Mouse (Mus musculus): ENCODE results near the gene Dennd4b.
"Not testable (repeated sequence)": the region's sequence is repeated elsewhere in the genome, so short reads cannot be mapped to it uniquely, and the experiment has no call there.

Dennd4b gene

DNA sequence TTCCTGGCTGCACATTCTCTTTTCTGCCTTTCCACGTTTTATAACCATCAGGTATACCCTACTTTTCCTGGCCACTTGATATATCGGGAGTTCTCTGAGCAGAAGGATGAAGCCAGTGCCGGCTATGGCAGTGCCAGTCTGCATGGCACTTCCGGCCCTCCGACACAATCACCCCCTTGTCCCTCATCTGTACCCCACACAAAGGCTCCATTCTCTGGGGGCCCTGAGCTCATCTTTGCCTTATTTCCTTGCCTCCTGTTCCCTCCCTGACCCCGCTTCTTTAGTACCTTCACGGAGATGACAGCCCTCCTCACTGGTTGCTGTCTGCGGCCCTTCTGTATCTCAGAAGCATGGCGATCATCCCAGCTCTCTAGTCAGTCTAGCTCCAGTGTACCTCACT lies 15.7 kb downstream of the Dennd4b start:
- no peak for DNase-seq

DNA sequence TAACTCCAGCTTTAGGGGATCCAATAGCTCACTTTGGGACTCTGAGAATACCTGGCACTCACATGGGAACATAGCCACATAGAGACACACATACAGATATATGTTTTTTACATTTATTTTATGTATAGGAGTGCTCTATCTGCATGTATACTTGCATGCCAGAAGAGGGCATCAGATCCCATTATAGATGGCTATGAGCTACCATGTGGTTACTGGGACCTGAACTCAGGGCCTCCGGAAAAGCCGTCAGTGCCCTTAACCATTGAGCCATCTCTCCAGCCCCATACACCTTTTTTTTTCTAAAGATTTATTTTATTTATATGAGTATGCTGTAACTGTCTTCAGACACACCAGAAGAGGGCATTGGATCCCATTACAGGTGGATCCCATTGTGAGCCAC lies 19.2 kb downstream of the Dennd4b start:
- no peak for DNase-seq

DNA sequence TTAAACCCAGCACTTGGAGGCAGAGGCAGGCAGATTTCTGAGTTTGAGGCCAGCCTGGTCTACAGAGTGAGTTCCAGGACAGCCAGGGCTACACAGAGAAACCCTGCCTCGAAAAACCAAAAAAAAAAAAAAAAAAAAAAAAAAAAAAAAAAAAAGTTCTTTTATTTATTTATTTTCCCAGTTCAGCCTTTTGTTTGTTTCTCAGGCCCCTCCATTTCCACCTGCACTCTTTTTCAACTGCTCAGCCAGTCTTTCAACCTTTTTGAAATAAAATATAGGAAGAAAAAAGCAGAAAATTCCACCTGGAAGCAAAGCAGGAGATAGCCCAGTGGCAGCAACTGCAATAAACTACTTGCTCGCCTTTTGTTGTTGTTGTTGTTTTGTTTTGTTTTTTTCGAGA lies 24.4 kb downstream of the Dennd4b start:
- not testable (repeated sequence) for DNase-seq

DNA sequence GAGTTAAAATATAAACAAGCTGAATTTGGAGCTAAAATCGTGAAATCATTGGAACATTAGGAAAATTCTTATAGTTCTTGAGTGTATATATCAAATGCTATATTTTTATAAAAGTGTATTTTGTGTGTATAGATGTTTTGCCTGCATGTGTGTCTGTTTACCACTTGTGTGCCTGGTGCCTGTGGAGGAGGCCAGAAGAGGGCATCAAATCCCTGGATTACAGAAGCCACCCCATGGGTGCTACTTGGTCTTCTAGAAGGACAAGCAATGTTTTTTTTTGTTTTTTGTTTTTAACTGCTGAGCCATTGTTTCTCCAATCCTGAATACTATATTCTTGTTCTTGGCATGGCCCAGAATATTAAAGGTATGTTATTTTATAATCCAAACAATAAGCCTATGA lies 25.6 kb downstream of the Dennd4b start:
- DNase-seq = no peak

DNA sequence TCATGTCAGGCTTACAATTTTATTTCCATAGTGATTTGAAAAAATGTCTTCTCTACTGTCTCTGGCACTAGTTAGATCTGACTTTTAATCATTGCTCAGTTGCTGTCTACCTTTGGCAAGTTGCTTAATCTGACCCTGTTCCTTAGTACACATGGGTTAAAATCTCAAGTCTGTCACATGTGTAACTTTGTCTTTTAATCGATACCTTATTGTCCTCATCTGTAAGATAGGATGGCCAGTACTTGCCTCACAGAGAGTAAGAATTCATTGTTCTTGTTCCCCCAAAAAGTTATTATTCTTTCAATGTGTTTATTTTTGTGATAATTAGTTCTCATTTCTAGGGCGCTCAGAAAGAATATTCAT lies 27.0 kb downstream of the Dennd4b start:
- no peak for DNase-seq

DNA sequence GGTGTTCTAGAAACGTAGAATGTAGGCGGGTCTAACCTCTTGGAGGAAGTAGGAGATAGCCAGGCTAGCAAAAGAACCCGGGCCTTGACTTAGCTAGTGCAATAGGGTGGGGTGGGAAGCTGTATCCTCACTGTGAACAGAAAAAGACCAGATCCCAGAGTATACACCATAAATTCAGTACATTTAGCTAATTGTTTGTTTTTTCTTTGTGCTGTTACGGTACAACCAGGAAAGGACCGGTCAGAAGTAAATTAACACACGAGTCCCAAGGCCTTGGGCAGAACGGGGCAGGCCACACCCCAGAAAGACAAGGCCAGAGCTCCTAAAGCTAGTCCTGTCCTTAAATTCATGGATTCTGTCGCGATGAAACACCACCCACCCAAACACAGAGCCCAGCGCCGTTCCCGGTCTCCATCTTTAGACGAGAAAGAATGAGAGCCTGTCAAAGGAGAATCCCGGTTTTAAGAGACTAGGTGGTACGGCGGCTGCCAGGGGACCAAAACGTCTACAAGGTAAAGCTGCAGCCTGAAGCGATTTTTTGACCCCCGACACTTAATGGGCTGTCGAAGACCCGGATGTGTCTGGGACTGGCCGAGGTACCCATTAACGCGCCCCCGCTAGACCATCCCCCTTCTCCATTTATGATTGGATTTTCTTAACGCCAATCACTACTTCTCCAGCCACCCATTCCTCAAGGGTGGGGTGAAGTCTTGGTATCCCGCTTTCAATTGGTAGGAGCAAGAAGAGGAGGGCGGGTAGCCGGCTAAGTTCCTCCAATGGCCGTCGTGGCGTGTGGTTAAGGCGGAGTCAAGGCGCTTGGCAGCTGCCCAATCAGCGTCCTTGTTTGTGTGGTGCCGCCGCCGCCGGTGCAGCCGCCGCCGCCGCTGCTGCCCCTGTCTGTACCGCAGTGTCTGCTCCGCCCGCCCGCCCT lies 27.6 kb downstream of the Dennd4b start, which contains the start of gene Gatad2b:
Gatad2b (plus strand) TSS at position 834 of the 931 bp plus-strand sequence.
- peak; percentile 99 for DNase-seq

DNA sequence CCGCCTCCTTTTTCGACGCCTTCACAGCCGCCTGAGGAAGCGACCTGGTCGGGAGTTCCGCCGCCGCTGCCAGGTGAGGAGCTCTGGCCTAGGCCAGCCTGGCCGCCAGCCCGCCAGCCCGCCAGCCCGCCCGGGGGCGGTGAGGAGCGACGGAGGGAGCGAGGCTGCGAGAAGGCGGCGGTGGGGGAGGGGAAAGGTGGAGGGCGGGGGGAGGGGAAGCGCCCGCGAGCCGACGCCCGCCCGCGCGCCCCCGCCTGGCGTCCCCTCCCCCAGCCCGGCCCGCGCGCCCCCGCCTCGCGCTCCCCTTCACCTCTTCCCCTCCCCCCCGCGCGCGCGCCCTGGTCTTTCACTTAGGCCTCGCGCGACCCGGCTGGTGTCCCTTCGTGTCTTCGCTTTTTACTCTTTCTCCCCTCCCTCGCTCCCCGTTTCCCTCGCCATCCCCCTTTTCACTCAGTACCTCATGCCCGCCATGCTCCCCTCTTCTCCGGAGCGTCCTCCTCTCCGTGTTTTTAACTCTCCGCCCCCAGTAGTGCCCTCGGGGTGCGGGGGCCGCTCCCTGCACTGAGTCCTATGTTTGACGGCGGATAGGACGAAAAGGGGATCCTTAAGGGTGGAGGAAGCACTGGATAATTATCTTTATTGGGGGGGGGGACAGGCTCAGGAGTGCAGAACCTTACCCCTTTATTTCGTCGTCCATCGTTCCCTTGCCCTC lies 28.5 kb downstream of the Dennd4b start:
- DNase-seq = peak; percentile 76

DNA sequence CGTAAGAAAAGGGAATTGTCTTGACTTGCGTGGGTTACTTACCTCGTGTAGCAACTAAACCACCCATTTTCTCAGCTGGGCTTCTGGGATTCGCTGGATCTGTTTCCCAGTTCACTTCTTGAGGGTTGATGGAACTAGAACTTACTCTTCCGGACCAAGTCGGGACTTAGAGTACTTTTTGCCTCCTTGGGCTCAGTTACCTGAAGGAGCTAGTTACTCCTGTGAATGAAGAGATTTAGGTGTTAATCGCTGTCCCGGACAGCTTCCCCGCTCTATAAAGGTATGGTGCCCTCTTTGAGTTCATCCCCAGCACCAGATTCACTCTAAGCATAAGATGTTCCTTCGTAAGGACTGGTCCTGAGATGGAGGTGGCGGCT lies 29.1 kb downstream of the Dennd4b start:
- no peak for DNase-seq

DNA sequence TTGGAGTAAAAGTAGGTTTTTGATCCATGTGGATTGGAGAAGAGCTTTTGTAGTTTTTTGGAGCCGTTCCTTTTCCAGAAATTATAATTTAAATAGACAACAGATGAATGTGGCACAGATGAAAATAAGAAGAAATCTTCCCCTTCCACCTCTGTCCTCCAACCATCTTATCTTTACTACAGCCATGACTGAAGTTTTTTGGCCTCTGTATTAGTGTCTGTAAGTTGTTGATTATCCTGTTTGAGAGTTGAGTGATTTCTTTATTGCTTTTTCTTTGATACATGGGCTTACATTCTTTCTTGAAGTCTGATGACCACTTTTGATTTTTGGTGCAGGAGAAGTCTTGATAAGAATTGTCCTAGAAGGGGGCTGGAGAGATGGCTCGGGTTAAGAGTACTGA lies 29.7 kb downstream of the Dennd4b start:
- no peak for DNase-seq

DNA sequence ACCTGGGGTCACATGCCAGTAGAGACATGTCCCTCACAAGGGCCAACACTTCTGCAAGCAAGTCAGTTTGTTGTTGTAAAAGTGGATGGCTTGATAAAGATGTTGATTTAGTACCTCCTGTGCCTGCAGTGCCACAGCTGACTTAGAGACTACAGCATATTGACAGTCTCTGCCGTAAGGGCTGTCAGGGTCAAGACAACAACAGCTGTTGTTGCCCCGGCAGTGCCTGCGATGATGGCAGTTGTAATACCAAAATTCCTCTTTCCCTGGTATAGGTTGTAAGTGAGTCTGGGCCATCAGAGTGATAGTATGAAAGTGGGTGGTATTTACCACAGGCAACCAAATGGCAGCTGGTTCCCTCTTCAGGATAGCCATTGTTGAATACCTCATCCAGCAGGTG lies 40.8 kb downstream of the Dennd4b start:
- no peak for DNase-seq

DNA sequence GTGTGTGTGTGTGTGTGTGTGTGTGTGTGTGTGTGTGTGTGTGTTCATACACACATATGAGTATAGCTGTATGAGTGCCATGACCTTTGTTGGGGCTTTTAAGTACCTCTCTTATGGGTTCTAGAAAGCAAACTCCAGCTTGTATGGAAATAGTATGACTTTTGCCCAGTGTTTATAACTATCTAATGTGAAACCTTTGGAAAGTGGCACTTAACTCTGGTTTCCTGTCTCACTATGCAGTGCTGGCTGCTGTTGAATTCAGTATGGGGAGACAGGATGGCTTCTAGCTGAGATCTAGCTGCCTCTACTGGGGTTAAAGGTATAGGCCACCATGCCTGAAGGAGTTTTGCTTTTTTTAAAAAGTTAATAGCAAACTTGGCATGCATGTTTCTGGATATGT lies 44.6 kb downstream of the Dennd4b start:
- DNase-seq = no peak

DNA sequence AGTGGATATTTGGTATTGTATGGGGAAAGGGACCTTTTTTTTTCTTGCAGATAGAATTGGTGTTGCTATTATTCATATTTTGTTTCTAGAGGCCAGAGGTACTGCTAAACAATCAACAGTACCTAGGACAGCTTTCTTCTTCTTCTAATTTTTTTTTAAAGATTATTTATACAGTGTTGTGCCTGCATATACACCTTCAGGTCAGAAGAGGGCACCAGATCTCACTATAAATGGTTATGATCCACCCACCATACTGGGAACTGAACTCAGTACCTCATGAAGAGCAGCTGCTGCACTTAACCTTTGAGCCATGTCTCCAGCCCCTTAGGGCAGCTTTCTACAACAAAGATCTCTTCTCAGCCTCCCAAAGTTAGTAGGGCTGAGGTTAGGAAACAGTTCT lies 48.4 kb downstream of the Dennd4b start:
- no peak for DNase-seq

DNA sequence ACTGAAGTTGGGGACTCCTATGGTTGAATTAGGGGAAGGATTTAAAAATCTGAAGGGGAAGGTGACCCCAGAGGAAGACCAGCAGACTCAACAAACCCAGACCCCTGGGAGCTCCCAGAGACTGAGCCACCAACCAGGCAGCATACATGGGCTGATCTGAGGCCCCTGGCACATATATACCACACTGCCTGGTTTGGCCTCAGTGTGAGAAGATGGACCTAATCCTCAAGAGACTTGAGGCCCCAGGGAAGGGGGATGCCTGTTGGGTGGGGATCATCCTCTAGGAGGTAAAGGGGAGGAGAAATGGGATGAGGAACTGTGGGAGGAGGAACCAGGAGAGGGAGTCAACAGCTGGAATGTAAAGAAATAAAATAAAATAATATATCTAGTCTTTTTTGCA lies 49.3 kb downstream of the Dennd4b start:
- DNase-seq = no peak

DNA sequence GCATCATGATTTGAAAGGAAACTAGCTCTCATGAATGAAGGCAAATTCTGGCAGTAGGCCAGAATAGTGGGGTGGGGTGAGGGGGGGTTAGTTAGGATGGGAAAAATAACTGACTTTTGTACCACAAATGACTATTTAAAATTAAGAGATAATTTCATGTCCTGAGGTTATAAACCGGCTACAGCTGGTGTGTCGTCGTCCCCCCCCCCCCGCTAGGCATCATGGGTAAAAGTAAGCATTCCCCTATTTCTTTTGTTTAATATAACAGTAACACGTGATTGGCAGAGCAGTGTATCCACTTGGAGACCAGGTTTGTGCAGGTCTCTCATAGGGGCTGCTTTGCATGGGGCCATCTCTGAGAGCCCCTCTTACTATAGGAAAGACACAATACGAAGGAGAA lies 57.3 kb downstream of the Dennd4b start:
- no peak for DNase-seq

DNA sequence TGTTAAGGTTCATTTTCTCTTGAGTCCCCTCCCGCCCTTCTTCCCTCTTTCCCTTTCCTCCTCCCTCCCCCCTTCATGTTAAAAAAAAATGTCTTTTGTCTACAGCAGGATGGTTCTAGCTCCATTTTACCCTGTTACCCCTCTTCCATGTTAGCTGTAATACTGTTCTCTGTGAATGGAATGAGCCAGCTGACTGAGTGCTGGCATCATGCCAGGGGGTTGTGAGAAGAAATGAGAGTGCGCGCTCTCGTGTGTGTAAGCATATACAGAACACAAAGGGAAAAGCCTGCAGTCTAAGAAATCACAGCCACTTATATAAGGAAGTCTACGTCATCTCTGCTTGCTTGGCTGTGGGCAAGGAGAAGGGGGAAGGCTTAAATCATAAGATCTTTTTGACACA lies 58.1 kb downstream of the Dennd4b start:
- peak; percentile 81 for DNase-seq

All from kidney, postnatal 14 days (tissue).